Mouse (Mus musculus) ovary, postnatal 10 days (tissue): Measurements from ENCODE around the gene Gns.

Experiments
- DNase-seq: peaks from one replicate; pipeline ENCODE4 v3.0.0; 2022; ENCODE audit warnings: low spot score

Gns gene

GRCm38 (mm10) chr10:121403104-121403503 lies 38.2 kb downstream of the Gns start:
- DNase-seq = no peak

- no peak for DNase-seq
Measured at GRCm38 (mm10) chr10:121403946-121404345, 39.1 kb downstream of the Gns start.

DNA sequence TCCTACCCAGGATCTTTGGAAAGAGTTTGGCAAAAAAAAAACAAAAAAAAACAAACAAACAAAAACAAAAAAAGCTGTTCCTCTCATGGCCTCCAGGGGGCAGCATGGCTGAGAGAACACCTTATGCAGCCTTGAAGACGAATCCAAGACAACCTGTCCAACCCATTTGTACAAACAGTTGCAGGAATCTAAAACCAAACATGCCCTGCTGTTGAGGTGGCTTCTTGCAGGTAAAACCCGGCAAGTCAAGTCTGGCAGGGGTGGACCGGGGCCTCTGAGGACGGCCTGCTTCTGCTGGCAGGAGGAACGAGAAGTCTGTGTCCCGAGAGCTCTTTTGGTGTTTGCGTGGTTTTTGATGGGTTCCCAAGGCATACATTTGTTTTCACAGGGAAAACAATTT lies 44.8 kb downstream of the Gns start:
- no peak for DNase-seq

GRCm38 (mm10) chr10:121411721-121412455 lies 47.0 kb downstream of the Gns start:
- no peak for DNase-seq

DNA sequence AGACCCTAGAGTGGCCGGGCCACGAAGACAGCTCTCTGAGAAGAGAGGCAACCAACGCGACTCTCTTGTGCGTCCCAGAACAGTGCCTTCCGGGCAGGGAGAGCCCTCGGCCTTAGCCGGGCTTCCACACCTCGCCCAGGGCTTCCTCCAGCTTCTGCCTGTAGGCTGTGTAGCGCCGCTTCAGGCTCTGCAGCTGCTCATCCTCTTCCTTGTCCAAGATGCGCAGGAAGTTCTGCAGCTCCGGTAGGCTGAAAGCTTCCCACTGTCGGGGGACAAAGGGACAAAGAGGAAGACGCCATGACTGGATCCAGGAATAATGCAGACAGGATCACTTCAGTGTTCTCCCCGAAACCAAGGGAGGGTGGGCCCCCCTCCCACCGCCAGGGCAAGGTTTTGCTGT lies 47.9 kb downstream of the Gns start:
- DNase-seq = no peak

DNA sequence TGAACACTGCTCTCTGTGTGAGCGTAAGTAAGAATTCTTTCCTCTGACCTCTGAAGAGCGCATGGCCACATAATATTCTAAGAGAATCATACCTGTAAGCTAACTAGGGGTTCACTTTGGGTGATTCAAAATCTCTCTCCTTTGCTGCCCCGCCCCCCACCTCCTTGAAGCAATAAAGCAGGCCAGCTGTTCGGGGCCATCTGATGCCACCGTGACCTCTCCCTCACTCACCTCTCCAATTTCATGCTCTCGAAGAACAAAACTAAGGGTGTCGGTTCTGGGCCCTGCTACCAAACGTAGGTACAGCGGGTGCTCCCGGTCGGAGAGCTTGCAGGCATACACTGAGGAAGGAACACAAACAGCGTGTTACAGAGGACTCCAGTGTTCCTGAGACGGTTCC lies 49.2 kb downstream of the Gns start:
- DNase-seq = no peak

- DNase-seq = no peak
Measured at GRCm38 (mm10) chr10:121418835-121419234, 53.9 kb downstream of the Gns start.

GRCm38 (mm10) chr10:121419640-121420470 lies 55.0 kb downstream of the Gns start:
- no peak for DNase-seq

DNA sequence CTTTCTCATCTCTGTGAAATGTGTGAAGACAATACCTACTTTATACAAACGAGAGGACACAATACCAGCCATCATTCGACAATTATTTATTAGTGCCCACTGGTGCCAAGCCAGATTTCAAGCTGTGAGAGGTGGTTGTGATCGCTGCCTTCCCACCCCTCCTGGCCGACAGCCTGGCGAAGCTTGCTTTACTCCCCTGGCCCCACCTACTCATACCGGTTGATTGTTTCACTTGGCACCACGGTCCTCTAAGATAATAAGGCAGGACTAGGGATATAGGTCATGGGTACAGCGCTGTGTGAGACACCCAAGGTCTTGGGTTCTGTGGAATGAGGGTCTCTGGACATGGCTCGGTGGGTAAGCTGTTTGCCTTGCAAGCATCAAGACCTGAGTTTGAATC lies 56.1 kb downstream of the Gns start:
- DNase-seq = no peak

DNA sequence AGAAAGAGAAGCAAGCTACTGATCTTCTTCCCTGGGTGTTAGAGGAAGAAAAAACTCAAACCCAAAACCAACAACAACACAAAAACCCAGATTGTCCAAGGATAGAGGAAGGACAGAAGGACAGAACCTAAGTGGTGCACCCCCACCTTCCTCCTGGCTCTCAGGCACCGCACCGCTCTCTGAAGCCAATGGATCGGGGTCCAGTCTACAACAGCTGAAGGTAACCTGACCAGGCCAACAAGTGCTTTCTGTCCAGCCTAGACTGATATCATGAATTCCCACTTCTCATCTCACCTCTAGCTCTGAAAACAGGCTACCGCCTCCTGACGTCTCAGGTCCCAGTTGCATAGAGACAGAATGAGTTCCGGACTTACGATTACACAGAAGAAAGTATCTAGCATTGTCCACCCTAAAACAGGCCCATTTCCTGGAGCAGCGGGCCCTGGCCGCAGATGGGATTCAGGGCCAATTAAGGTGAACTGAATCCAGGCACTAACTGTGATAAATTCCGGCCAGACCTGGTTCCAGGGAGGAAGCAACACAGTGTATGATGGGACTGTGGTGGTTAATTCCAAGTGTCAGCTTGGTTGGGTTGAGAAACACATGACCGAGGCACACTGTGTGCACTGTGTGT lies 56.9 kb downstream of the Gns start:
- no peak for DNase-seq

DNA sequence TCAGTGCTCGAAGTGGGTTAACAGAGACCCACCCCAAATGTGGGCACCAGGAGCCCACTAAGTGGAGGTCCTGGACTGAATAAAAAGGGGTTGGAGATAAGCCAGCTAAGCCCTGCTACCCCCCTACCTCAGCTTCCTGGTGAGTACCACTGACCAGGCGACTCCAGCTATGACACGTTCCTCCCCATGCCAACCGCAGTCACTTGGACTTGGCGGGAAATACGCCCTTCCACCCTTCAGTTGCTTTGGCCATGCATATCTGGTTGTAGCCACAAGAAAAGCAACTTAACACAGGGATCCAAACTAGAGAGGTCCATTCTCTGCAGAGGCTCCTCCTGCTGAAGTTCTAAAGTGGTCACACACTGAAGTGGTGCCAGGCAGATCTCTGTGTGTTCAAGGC lies 57.4 kb downstream of the Gns start:
- no peak for DNase-seq

- no peak for DNase-seq
Measured at GRCm38 (mm10) chr10:121423541-121424349, 58.9 kb downstream of the Gns start.

GRCm38 (mm10) chr10:121424455-121424854 lies 59.6 kb downstream of the Gns start:
- no peak for DNase-seq

DNA sequence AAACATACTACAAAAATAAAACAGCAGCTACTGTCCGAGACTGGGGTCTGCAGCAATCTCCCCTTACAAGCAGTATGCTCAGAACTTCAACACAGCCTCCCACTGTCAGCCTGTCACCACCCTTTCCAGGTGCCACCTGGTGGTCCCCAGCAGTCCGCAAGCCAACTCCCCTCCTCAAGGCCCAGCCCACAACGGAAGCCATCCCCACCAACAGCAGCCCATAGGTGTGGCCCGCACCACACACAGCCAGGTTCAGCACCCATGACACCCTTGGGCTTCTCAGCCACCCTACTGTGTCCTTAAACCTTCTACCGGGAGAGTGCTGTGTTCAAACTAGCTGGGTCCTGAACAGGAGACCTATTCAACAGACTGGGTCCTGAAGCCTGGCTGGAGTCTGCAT lies 60.2 kb downstream of the Gns start:
- no peak for DNase-seq

DNA sequence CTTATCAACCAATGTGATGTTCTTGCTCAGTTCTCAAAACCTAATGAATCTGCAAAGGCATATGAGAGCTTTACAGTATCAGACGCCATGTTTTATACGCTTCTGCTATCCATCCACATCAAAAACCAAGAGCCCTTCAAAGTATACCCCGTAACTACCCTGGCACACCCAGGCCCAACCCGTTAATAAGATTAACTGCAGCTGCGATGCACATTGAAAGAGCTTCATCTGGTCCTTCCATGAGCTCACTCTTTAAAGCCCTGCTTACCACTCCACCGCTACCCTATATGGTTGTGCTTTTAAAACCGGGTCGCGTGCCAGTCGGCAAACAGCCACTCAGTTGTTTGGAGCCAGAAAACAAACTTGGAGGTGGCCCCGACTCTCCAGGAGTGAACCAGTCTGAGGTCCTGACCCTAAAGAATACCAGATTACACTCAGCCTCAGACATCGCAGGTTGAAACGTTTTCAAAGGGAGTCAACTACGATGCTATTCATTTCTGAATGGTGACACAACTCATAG lies 60.7 kb downstream of the Gns start:
- no peak for DNase-seq

GRCm38 (mm10) chr10:121426458-121427070 lies 61.7 kb downstream of the Gns start:
- no peak for DNase-seq

DNA sequence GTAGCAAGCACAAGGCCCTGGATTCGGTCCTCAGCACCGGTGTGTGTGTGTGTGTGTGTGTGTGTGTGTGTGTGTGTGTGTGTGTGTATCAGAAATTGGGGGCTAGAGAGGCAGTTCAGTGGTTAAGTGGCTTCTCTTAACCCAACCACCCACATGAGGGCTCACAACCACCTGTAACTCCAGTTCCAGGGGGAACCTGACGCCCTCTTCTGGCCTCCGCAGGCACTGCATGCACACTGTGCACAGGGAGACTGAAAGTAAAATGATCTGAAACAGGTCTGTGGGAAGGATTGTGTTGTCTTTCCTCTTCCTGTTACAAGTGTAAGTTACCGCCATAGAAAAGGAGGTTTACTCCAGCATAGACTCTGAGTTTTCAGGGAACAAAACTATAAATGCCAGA lies 62.2 kb downstream of the Gns start:
- DNase-seq = no peak

DNA sequence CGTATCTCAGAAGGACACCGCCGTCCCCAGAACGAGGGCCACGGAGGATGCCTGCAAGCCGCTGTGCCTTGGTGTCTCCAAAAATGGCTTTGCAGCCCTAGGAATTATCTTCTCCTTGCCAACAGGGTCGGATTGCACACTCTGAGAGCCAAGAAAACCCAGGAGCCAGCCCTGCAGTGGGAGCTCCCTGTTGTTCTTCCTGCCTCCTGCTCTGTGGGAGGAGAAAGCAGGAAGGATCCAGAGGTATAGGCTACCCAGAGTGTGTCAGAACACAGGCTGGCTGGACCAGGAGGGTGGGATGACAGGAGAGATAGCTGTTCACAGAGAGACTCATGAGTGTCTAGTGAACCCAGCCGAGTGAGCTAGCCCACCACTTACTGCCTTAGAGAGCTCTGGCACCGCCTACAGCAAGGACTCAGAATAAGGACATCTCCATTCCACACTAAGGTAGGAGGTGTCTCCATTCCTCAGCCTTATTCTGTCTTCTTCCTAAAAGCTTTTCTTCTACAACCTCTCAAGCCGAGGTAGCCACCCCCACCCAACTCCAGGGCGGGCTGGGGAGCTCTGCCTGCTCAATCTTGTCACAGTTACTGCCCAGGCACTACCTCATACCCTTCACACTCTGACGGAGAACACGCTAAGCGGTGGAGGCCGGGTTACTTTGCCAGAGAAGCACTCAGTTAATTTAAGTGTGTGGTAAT lies 63.3 kb downstream of the Gns start:
- no peak for DNase-seq

DNA sequence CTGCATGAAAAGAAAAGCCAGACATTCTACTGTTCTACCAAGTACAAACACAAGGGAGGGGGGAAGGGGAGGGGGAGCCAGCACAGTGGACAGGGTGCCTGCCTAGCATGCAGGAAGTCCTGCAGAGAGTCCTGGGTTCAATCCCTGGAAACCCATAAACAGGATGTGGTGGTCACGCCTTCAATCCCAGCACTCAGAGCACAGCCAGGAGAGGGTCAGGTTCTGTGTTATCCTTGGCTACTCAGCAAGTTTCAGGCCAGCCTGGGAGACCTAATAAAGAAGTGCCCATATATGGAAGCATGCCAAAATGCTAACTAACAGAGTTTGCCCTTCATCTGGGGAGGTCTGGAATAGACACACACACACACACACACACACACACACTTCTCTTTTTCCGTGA lies 64.2 kb downstream of the Gns start:
- DNase-seq = no peak

- DNase-seq = no peak
Measured at GRCm38 (mm10) chr10:121429581-121429980, 64.7 kb downstream of the Gns start.
